Mouse (Mus musculus) kidney, adult 2 months (tissue): Measurements from ENCODE around the gene Tmem179.

ENCODE experiments used
- CTCF ChIP-seq: fragments of 200-500 bp; conservative IDR thresholded peaks from 2 replicates; pipeline ENCODE4 v1.5.1; 2011; ENCODE audit warnings: low read depth, mild to moderate bottlenecking, control low read depth, low read length, moderate library complexity, mixed read lengths; ENCODE audit not compliant: insufficient read depth, insufficient read length
- POLR2A ChIP-seq: fragments of 200-500 bp; IDR thresholded peaks from one replicate; pipeline ENCODE4 v1.6.1; 2011; ENCODE audit warnings: low read depth, low read length, control low read depth

GRCm38 (mm10) chr12:112554900-112555299 lies 38.4 kb upstream of the Tmem179 start:
- TF ChIP-seq CTCF (no peak), POLR2A (no peak)
